Mouse (Mus musculus) naive thymus-derived CD4-positive, alpha-beta T cell, adult 2 months (primary cell): Measurements from ENCODE around the gene Sntb2.
"Not testable (repeated sequence)": the region's sequence is repeated elsewhere in the genome, so short reads cannot be mapped to it uniquely, and the experiment has no call there.

Experiments
- DNase-seq: peaks from one replicate; pipeline ENCODE4 v3.0.0-alpha.2; 2011; ENCODE audit warnings: low read depth

The Sntb2 gene

DNA sequence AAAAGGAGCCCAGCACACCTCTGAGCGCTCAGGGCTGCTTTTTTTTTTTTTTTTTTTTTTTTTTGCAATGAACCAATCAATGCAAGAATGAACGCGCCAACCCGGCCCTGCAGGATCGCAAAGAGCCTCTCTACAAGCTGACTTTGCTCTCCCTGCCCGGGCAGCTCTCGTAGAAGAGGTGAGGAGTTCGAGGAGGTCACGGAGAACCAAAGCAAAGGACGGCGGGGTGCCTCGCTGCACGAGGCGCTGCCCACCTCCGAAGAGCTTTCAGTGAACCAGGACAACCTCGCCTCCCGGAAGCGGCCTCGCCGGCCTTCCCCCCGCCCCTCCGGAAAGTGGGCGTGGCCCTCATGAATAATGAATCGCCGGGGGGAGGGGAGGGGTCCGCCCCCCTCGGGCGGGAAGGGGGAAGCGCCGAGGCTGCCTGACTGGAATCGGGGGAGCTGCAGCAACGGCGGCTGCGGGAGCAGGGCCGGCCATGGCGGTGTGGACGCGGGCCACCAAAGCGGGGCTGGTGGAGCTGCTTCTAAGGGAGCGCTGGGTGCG is at the start of gene Sntb2:
Gene Sntb2 (plus strand): TSS at position 427 of the 546 bp plus-strand sequence.
- DNase-seq, result peak; percentile 95

- DNase-seq, result peak; percentile 91
Measured at GRCm38 (mm10) chr8:106887336-106888189, 48.0 kb upstream of the Sntb2 start.

- DNase-seq, result no peak
Measured at GRCm38 (mm10) chr8:106888803-106889202, 46.7 kb upstream of the Sntb2 start.

DNA sequence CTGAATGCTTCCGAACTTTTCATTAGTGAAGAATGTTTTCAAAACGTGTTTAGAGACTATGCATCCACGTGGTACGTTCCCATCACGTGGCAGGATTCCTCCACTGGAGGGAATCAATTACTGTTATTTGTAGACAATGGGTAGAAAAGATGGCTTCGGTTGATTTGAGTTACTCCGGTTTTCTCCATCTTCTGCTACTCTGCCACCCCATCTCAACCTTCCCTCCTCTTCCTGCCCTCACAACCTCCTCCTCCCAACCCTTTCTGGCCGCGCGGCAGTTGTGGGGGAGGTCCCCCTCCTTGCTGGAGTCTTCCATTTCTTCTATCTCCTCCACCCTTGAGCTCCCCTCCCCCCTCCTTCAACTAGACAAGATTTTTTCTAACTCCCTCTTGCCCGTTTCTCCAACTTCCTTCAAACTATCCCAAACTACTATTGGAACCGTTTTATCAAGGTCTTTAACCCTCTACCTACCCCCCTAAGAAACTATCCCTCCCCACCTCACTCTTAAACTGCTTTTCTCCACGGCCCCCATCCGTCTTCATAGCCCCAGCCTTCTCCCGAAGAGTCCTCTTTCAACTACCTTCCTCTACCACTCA is 43.2 kb upstream of the Sntb2 start:
- DNase-seq, result peak; percentile 56

DNA sequence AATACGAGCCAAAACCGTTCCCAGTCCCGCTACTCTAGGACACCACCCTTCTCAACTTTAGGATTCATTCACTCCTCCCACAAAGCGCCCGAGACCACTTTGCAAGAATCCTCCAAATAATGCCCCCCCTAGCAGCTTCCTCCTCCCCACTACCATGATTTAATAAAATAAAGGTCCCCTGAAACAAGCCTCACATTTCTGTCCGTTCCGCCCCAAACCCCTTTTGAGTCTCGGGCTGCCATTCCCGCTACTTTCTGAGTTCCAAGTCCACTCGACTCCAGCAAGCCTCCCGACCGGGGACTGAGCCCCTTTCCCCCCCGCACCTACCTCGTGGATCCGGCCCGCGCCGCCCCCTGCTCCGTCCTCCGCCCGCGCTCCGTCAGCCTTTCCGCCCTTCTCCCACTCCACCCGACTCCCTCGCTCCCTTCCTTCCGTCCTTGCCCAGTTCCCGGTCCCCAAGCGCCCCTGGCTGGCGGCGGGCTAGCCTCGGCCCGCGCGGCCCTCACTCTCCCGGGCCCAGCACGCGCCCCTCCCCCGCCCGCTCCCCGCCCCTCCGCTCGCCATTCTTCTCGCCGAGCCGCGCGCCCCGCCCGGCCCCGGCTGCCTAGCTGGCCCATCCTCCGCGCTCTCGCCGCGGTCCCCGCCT is 42.6 kb upstream of the Sntb2 start:
- no peak for DNase-seq

DNA sequence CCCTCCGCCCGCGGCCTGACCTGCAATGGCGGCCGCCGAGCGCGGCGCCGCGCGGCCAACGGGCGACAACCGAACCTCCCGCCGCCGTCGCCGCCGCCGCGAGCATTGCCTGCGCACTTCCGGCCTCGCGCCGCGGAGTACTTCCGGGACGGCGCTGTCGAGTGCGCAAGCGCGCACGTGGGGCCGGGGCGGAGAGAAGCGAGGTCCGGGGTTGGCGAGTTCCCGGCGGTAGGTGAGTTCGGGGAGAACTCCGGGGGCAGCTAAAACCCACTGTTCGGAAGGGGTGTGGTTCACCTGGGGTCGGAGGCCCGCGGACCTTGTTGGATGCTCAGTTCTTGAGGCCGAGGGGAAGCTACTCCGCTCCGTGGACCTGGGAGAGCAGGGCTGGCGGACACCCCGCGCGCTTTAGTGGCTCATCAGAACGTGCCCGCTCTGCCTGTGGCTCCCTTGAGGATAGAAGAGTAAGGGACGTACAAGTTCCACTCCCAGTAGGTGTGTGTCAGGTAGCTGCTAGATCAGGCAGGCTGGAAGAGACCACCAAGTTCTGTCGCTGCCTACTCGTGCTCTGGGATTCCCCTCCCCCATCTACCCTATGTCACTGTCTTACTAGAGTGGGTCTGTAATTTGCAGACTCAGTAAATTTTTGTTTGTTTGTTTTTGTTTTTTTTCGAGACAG is 41.9 kb upstream of the Sntb2 start, which contains the start of gene Utp4:
Gene Utp4 (plus strand): TSS at position 156 of the 676 bp plus-strand sequence.
- peak; percentile 93 for DNase-seq

DNA sequence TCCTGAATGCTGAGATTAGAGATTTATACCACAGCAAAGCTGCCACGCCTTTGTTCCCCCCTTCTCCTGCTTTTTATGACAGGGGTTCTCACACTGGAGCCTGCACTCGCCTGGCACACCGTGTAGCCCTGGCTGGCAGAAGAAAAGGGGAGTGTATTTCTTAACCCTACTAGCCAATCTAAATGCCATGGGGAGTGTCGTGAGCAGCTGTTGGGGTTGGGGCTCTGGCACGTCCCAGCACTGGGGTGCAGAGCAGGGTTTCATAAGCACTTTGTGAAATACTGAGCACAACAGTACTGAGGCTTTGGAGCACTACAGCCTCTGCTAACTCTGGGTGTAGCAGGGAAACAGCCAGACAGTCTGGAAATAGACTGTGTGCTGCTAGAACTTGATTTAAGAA is 36.1 kb upstream of the Sntb2 start:
- no peak for DNase-seq

GRCm38 (mm10) chr8:106905727-106906480 is 29.6 kb upstream of the Sntb2 start:
- DNase-seq, result peak; percentile 64

GRCm38 (mm10) chr8:106906635-106907034 is 28.9 kb upstream of the Sntb2 start:
- no peak for DNase-seq

DNA sequence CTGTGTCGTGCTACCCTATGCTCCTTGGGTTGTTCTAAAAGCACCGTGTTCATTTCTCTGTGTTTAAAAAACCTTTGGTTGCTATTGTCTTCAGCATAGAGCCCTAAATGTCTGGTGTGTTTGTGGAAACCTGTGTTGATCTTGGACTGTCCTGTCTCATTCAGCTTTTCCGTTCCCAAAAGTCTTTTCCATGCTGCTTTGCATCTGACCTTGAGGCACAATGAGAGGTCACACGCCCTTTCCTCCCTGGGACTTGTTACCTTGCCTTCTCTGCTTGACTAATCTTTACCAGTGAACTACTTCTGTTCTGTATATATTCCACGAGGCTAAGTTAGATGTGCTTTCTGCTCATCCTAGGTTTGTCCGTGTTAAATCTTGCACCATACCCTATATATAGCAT is 28.1 kb upstream of the Sntb2 start:
- no peak for DNase-seq

DNA sequence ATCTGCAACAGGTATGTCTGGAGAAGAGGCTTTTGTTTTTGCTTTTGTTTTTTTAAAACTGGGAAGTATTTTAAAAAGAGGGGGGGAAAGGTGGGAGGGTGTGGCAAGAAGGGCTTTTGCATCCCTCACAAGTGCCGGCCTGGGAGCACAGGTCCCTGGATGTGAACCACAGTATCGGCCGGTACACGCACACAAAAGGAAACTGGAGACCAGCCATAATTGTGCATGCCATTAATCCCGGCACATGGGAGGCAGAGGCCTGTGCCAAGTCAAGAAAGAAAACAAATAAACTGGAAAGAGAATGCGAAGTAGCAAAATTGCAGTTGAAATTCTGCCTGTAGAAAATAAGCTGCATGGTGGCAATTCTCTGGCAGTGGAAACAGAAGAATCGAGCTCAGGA is 27.3 kb upstream of the Sntb2 start:
- no peak for DNase-seq

- DNase-seq, result no peak
Measured at GRCm38 (mm10) chr8:106913631-106914030, 21.9 kb upstream of the Sntb2 start.

GRCm38 (mm10) chr8:106919721-106920394 is 15.7 kb upstream of the Sntb2 start:
- no peak for DNase-seq

DNA sequence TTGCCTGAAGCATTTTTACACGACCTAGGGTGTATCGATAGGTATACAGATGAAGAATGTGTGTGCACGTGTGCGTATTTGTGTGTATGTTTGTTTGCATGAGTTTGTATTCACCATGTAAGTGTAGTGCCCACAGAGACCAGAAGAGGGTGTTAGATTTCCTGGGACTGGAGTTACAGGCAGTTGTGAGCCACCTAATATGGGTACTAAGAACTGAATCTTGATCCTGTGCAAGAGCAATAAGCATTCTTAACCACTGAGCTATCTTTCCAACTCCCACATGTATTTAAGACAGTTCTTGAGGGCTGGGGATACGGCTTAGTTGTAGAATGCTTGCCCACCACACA is 15.2 kb upstream of the Sntb2 start:
- DNase-seq, result no peak

- no peak for DNase-seq
Measured at GRCm38 (mm10) chr8:106924057-106924456, 11.5 kb upstream of the Sntb2 start.

DNA sequence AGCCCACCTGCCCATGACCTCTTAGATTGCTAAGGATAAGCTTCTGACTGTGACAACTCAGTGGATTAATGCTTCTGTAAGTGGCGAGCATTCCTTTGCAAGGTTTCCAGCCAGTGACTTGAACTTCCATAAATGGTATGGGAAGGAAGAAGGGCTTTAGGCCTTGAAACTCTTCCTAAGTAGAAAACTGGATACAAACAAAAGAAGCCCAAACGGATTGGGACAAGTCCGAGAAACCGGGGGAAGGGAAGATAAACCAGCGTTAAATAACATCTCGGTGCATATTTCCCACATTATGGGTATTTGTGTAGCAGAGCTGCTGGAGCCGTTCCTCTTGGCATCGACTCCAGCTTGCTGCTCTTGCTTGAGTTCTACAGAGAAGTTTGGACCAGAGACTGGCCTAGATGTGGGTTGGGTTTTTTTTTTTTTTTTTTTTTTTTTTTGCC is 10.6 kb upstream of the Sntb2 start:
- no peak for DNase-seq

- no peak for DNase-seq
Measured at GRCm38 (mm10) chr8:106925446-106925845, 10.1 kb upstream of the Sntb2 start.

DNA sequence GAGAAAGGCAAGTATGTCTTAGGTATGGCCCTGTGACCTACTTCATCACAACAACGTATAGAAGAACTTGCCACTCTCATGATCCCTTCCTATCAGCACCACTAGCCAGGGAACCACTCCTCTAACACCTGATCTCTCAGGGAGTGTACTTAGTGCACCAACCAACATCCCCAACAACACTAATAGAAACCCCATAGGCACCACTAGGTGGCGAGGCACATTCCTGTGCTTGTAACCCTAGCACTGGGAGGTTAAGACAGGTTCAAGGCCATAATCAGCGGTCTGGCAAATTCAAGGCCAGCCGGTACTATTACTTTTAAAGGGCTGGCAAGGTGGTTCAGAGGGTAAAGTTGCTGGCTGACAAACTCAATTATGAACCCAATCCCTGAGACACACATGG is 8.3 kb upstream of the Sntb2 start:
- DNase-seq, result peak; percentile 74

DNA sequence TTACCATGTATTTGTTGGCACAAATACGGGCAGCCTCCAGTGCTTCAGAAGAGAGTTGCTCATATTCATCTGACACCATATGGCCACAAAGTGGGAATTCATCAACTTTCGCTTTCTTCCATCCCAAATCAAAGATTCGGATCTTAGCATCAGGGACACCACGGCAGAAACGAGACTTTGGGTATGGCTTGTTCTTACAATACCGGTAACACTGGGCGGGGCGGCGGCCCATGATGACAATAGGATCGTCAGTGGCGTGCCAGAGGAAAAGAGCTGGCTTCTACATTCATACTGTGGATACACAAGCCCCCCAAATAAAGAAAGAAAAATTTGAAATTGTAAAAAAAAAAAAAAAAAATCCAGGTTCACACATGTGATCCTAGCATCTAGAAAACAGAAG is 7.4 kb upstream of the Sntb2 start:
- DNase-seq, result not testable (repeated sequence)

DNA sequence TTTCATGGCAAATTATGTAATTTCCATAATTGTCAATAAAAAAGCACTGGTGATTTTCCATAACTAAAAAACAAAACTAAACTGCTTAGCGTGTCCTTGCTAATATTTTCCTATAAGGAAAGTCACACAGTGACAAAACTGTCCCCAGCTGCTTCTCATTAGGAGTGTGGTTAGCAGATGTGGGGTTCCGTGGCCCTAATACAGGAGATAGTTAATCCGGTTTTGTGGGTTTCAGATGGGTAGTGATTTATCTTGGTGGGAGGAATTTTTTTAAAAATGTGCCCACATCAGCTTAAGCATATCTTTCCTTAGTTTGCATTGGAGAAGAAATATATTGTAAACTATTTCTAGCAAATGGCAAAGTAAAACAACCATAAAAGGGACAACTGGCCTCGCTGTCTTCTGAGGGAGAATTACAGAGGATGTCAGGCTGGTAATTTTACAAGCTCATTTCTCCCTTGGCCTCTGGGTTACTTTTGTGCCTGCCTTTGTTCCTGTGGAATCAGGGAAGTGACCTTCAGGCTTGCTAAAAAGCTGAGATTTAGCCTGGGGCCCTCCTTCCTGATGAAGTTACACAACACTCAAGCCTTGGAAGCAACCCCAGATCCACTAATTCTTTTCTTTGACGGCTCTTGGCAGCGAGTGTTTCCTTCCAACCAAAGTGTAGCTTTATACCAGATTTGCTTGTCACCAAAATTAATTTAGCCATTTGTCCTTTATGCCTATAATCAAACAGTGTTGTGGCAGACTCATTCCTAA is 6.2 kb upstream of the Sntb2 start:
- DNase-seq, result no peak
